Mouse (Mus musculus) forebrain, embryonic 15.5 days (tissue): Measurements from ENCODE around the gene Yipf3. TPM values are rescaled to one million over a fixed set of nuclear protein-coding genes. Genes with fewer than 3 reads are reported as not detected.
A peak's percentile ranks its signal among the peaks of the same experiment; 100 is the strongest.

Experiments used
- ATAC-seq: fragments of 200-750 bp; cut with Nextera tagmentation; replicated peaks from 2 replicates; pipeline ENCODE4 v1.8.0; 2017; ENCODE audit warnings: mild to moderate bottlenecking, moderate TSS enrichment, moderate library complexity
- H3K27ac ChIP-seq: fragments of 300-500 bp; sonication (generic); replicated peaks from 2 replicates; pipeline ENCODE4 v1.5.1; 2015; ENCODE audit warnings: mild to moderate bottlenecking, inconsistent platforms
- H3K27me3 ChIP-seq: fragments of 300-500 bp; sonication (generic); 2 replicates; pipeline ENCODE4 v1.6.1; 2015; ENCODE audit warnings: inconsistent platforms
- H3K36me3 ChIP-seq: fragments of 300-500 bp; sonication (generic); 2 replicates; pipeline ENCODE4 v1.6.1; 2015; ENCODE audit warnings: mild to moderate bottlenecking, inconsistent platforms
- H3K4me1 ChIP-seq: fragments of 300-500 bp; sonication (generic); 2 replicates; pipeline ENCODE4 v1.6.1; 2015; ENCODE audit warnings: inconsistent platforms
- H3K4me2 ChIP-seq: fragments of 300-500 bp; sonication (generic); replicated peaks from 2 replicates; pipeline ENCODE4 v1.6.1; 2015; ENCODE audit warnings: mild to moderate bottlenecking, inconsistent platforms
- H3K4me3 ChIP-seq: fragments of 300-500 bp; sonication (generic); 2 replicates; pipeline ENCODE4 v1.5.1; 2015; ENCODE audit warnings: mild to moderate bottlenecking, inconsistent platforms
- H3K9ac ChIP-seq: fragments of 300-500 bp; sonication (generic); replicated peaks from 2 replicates; pipeline ENCODE4 v1.6.1; 2015; ENCODE audit warnings: mild to moderate bottlenecking, inconsistent platforms
- H3K9me3 ChIP-seq: fragments of 300-500 bp; sonication (generic); 2 replicates; pipeline ENCODE4 v1.6.1; 2016; ENCODE audit warnings: inconsistent platforms
- WGBS: fragments of 180-500 bp; shearing (Covaris S2); methylation state at CpG from one replicate; pipeline ENCODE4 v1.1.7; 2015; ENCODE audit warnings: mixed read lengths; 5-methylcytosine and 5-hydroxymethylcytosine counted together
- polyA plus RNA-seq: library from polyadenylated mRNA; unstranded; fragments of >200 nt; fragmentation: Nextera tagmentation; extraction: Ambion mirVana; gene quantifications from 2 replicates; pipeline ENCODE4 v1.2.1, GENCODE M21; 2015

The Yipf3 gene
- polyA plus RNA-seq, 1 experiment from 2014 or later = 91.5 TPM

- Histone ChIP-seq H3K27ac (no peak overlapping the region), H3K9me3 (no peaks in the 10 kb centered on the region), H3K27me3 (no peaks in the 10 kb centered on the region), H3K4me2 (no peak overlapping the region), H3K36me3 (peaks cover 93% of the 10 kb centered on the region), H3K4me1 (peaks cover under 1% of the 10 kb centered on the region; the same call in 1 of the 2 replicates), H3K4me3 (no peak overlapping the region), H3K9ac (no peak overlapping the region)
- WGBS = 88% methylated on average over 11 of the region's 11 CpGs
- ATAC-seq = no peak
Observed at GRCm38 (mm10) chr17:46241471-46241870, 6.4 kb upstream of the Yipf3 start.

GRCm38 (mm10) chr17:46242274-46242673 is 5.6 kb upstream of the Yipf3 start:
- peaks cover 85% of the 10 kb centered on the region for H3K36me3 ChIP-seq
- H3K27me3 ChIP-seq = no peaks in the 10 kb centered on the region
- H3K27ac ChIP-seq = no peak overlapping the region
- no peak overlapping the region for H3K4me2 ChIP-seq
- ATAC-seq = no peak
- no peak overlapping the region for H3K9ac ChIP-seq
- H3K4me3 ChIP-seq = no peak overlapping the region
- no peaks in the 10 kb centered on the region for H3K9me3 ChIP-seq
- WGBS = 90% methylated on average over 13 of the region's 13 CpGs
- peaks cover 9% of the 10 kb centered on the region for H3K4me1 ChIP-seq

- H3K9ac ChIP-seq = no peak overlapping the region
- H3K4me1 ChIP-seq = peaks cover 9% of the 10 kb centered on the region
- no peak overlapping the region for H3K27ac ChIP-seq
- peaks cover 80% of the 10 kb centered on the region for H3K36me3 ChIP-seq
- H3K27me3 ChIP-seq = no peaks in the 10 kb centered on the region
- H3K9me3 ChIP-seq = no peaks in the 10 kb centered on the region
- no peak overlapping the region for H3K4me3 ChIP-seq
- 93% methylated on average over 4 of the region's 4 CpGs for WGBS
- no peak overlapping the region for H3K4me2 ChIP-seq
- no peak for ATAC-seq
Observed at GRCm38 (mm10) chr17:46242993-46243392, 4.9 kb upstream of the Yipf3 start.

DNA sequence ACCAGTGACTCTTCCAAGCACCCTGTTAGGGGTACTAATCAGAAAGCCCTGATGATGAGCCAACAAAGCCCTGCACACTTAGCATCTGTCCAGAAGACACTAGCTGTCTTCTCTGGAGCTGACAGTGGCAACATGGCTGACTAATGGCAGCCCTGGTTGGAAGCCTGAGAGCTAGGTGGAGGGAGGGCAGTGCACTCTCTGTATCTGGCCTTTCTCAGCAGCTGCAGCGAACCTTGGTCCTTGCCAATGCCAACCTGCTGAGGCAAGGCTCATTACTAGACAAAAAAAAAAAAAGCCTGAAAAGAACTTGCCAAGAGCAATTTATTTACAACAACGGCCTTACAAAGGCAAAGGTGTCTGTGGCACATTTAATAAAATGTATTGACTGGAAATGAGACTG is 4.3 kb upstream of the Yipf3 start:
- Histone ChIP-seq H3K9ac (no peak overlapping the region), H3K4me2 (no peak overlapping the region), H3K27me3 (no peaks in the 10 kb centered on the region), H3K4me1 (peaks cover 12% of the 10 kb centered on the region), H3K4me3 (no peak overlapping the region), H3K27ac (no peak overlapping the region), H3K36me3 (peaks cover 74% of the 10 kb centered on the region), H3K9me3 (no peaks in the 10 kb centered on the region)
- no peak for ATAC-seq
- 54% methylated on average over 2 of the region's 2 CpGs for WGBS

DNA sequence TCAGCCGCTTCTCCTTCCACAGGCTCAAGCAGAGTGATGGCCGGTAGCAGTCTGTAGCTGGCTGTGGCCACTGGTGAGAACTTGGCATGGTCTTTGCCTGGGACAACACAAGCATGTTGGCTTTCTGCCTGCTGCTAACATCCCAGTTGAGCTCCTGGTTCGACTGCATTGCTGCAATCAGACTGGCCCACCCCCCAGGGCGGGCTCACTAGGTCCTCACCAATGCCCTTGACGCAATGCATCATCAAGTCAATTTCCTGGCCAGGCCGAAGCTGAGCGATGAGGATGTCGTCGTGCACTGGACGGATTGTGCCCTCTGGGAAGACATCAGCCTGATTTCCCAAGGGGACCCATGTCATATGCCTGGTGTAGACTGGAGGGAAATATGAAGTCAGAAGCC is 3.3 kb upstream of the Yipf3 start:
- H3K4me1 ChIP-seq = peaks cover 21% of the 10 kb centered on the region
- H3K9ac ChIP-seq = no peak overlapping the region
- no peak overlapping the region for H3K27ac ChIP-seq
- no peak overlapping the region for H3K4me3 ChIP-seq
- H3K9me3 ChIP-seq = no peaks in the 10 kb centered on the region
- 85% methylated on average over 10 of the region's 10 CpGs for WGBS
- no peaks in the 10 kb centered on the region for H3K27me3 ChIP-seq
- no peak overlapping the region for H3K4me2 ChIP-seq
- H3K36me3 ChIP-seq = peaks cover 69% of the 10 kb centered on the region
- ATAC-seq = no peak

GRCm38 (mm10) chr17:46248189-46248522 is 276 bp downstream of the Yipf3 start:
- Histone ChIP-seq H3K36me3 (peaks cover 61% of the 10 kb centered on the region), H3K4me1 (peaks cover 25% of the 10 kb centered on the region), H3K4me3 (peak overlapping the region; percentile 70), H3K9me3 (no peaks in the 10 kb centered on the region), H3K4me2 (peak overlapping the region; percentile 85), H3K27me3 (no peaks in the 10 kb centered on the region), H3K9ac (peak overlapping the region; percentile 86), H3K27ac (peak overlapping the region; percentile 81)
- peak; percentile 45 for ATAC-seq
- WGBS = under 1% methylated on average over 37 of the region's 37 CpGs

GRCm38 (mm10) chr17:46251174-46251573 is 3.3 kb downstream of the Yipf3 start:
- 74% methylated on average over 7 of the region's 7 CpGs for WGBS
- ATAC-seq = no peak
- Histone ChIP-seq H3K36me3 (peaks cover 31% of the 10 kb centered on the region), H3K27ac (no peak overlapping the region), H3K4me2 (no peak overlapping the region), H3K4me3 (no peak overlapping the region), H3K27me3 (0 out of 2 replicates have a peak, but pooled peaks cover 4% of the 10 kb centered on the region), H3K4me1 (peaks cover 42% of the 10 kb centered on the region), H3K9ac (no peak overlapping the region), H3K9me3 (no peaks in the 10 kb centered on the region)

DNA sequence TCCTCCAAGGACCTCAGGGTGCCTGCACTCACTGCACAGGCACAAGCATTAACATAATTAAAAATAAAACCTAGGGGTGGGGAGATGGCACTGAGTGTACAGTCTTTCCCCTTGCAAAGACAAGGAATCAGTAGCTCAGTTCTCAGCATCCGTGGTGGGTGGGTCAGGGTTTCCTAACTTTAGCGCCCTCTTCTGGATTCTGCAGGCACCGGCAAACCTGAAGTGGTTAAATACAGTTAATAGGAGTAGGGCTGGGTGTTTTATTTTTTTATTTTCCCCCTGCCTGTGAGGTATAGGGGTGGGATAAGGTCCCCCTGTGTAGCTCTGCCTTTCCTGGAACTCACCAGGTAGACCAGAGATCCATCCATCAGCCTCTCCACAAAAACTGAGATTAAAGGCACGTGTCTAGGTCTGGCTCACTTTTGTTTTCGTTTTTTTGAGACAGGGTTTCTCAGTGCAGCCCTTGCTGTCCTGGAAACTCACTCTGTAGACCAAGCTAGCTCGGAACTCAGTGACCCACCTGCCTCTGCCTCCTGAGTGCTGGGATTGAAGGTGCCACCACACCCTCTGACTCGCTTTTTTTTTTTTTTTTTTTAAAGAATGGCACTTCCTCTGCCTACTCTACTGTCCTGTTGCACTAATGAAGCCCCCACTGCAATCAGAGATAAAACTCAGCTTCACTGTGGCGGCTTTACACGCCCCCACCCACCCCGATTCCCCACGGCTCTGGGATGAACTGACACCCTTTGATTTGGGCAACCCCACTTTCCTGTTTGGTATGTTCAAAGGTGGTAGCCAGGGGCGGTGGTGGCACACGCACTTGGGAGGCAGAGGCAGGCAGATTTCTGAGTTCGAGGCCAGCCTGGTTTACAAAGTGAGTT is 4.9 kb downstream of the Yipf3 start:
- peaks cover 34% of the 10 kb centered on the region for H3K4me1 ChIP-seq
- 58% methylated on average over 14 of the region's 14 CpGs for WGBS
- no peak overlapping the region; the same call in 1 of the 2 replicates for H3K9ac ChIP-seq
- 0 out of 2 replicates have a peak, but pooled peaks cover 4% of the 10 kb centered on the region for H3K27me3 ChIP-seq
- H3K4me2 ChIP-seq = peak overlapping the region; percentile 98
- no peak for ATAC-seq
- no peaks in the 10 kb centered on the region for H3K9me3 ChIP-seq
- H3K36me3 ChIP-seq = peaks cover 34% of the 10 kb centered on the region
- peak overlapping the region; percentile 93; the same call in 1 of the 2 replicates for H3K4me3 ChIP-seq
- H3K27ac ChIP-seq = no peak overlapping the region

GRCm38 (mm10) chr17:46253452-46254084 is 5.7 kb downstream of the Yipf3 start, which contains the start of gene Lrrc73:
Lrrc73 (plus strand) TSS chr17:46253531.
- Histone ChIP-seq H3K36me3 (peaks cover 38% of the 10 kb centered on the region), H3K27me3 (0 out of 2 replicates have a peak, but pooled peaks cover 4% of the 10 kb centered on the region), H3K9me3 (no peaks in the 10 kb centered on the region), H3K9ac (peak within 1 kb of the TSS; percentile 81), H3K4me2 (peak within 1 kb of the TSS; percentile 98), H3K4me1 (peaks cover 31% of the 10 kb centered on the region), H3K27ac (peak within 1 kb of the TSS; percentile 80), H3K4me3 (peak within 1 kb of the TSS; percentile 93)
- ATAC-seq = peak; percentile 89
- 1% methylated on average over 48 of the region's 48 CpGs for WGBS

DNA sequence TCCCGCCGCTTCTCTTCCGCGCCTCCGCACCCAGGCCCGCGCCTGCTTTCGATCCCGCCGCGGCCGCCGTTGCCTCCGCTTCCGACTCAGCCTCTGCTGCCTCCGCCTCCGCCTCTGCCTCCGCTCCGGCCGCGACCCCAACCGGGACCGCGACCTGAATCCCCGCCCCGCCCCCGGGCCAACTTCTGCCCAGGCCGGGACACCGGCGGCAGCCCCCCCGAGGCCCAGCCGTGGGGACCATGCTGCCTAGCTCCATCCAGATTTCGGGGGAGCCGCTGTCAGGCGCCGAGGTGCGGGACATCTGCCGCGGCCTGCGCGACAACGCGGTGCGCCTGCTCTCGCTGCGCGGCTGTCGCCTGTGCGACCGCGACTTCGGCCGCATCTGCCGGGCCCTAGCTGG is 6.2 kb downstream of the Yipf3 start:
- ATAC-seq = peak; percentile 60
- under 1% methylated on average over 54 of the region's 54 CpGs for WGBS

GRCm38 (mm10) chr17:46255147-46255546 is 7.3 kb downstream of the Yipf3 start:
- peaks cover 41% of the 10 kb centered on the region for H3K36me3 ChIP-seq
- H3K27me3 ChIP-seq = 0 out of 2 replicates have a peak, but pooled peaks cover 4% of the 10 kb centered on the region
- 43% methylated on average over 6 of the region's 6 CpGs for WGBS
- H3K9me3 ChIP-seq = no peaks in the 10 kb centered on the region
- H3K9ac ChIP-seq = peak overlapping the region; percentile 81; the same call in 1 of the 2 replicates
- peak overlapping the region; percentile 93 for H3K4me3 ChIP-seq
- H3K4me1 ChIP-seq = peaks cover 19% of the 10 kb centered on the region
- no peak overlapping the region for H3K27ac ChIP-seq
- peak overlapping the region; percentile 98 for H3K4me2 ChIP-seq
- ATAC-seq = no peak

More for the DNA sequence above, 6.2 kb downstream of the Yipf3 start:
- Histone ChIP-seq H3K27ac (peak overlapping the region; percentile 80), H3K9ac (peak overlapping the region; percentile 81), H3K36me3 (peaks cover 42% of the 10 kb centered on the region), H3K9me3 (no peaks in the 10 kb centered on the region), H3K27me3 (0 out of 2 replicates have a peak, but pooled peaks cover 4% of the 10 kb centered on the region), H3K4me3 (peak overlapping the region; percentile 93), H3K4me1 (peaks cover 26% of the 10 kb centered on the region), H3K4me2 (peak overlapping the region; percentile 98)
